ENCODE assay signal across 8 mouse cellular contexts in the genomic region with DNA sequence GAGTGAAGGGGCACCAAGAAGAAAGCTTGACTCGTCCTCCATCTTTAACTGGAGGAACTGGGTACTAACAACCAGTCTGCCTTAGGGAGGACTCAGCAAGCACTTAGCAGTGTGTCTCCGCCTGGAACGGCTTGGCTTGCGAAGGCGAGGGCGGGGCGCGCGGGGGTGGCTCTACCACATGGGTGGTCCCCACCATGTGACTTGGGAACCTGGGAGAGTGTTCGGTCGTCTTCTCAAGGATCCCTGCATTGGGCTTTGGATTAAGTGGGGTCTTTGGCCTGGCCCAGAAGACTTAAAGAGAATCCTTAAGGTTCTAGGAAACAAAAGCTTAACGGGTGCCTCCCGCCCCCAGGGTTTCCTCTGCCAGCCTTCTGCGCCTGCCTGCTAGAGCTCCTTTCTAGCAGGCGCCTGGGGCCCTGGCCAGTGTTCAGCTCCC. TPM values are rescaled to one million over a fixed set of nuclear protein-coding genes. Genes with fewer than 3 reads are reported as not detected.
DNase-seq lines count a peak whose midpoint lies in the region; ATAC-seq lines count a peak whose summit lies in the region.

No protein-coding gene starts in this region.

- intact Hi-C loops in left cerebral cortex, postnatal 14 days (cut with DNase I), result loop anchor here (5.0 kb wide), 1 partner anchor 38 kb away; no protein-coding TSS in a partner anchor

- DNase-seq in adrenal gland, adult 18-20 months (ENCODE audit: low spot score in 2 of 2), result peak; percentile 39 to 49
- peak; percentile 86 to 89 for DNase-seq in cerebellum, postnatal 10 days
- peak; percentile 50 to 84 for DNase-seq in frontal cortex, adult 2 months (ENCODE audit: extremely low spot score in 1 of 2, low spot score in 1 of 2)
- peak; percentile 71 for DNase-seq in heart, postnatal 4 days
- DNase-seq in left cerebral cortex, postnatal 14 days (ENCODE audit: low spot score in 2 of 2), result peak; percentile 69 to 76
- peak; percentile 76 for DNase-seq in right cerebral cortex, postnatal 25 days
- DNase-seq in spleen, postnatal 14 days (ENCODE audit: low spot score in 2 of 2), result no peak

- peak; percentile 54; the same call in 1 of the 2 replicates for ATAC-seq in megakaryocyte progenitor cell, adult 5-6 weeks (replicated peaks; ENCODE audit: poor library complexity)

RNA-seq across cellular contexts. Expression of a gene that starts 16.4 kb away (rescaled TPM):
- total RNA-seq in adrenal gland, adult 18-20 months (2021), result 10 to 100 TPM; 30.8 to 47.8 TPM
- 10.2 and 10.4 TPM in 2 replicates for polyA plus RNA-seq in frontal cortex, adult 2 months (2012; rRNA removed)
- total RNA-seq in heart, postnatal 4 days (2021), result 10 to 100 TPM; 29.5 to 30.3 TPM
- total RNA-seq in left cerebral cortex, postnatal 14 days (2021), result 1 to 10 TPM; 9.8 TPM
- total RNA-seq in megakaryocyte progenitor cell, adult 5-6 weeks (2015), result 25.5 and 33.6 TPM in 2 replicates
- 16.4 and 19.9 TPM in 2 replicates for total RNA-seq in megakaryocyte progenitor cell, adult 5-6 weeks (2017)

RNA-seq across cellular contexts. Expression of a gene that starts 24.9 kb away (rescaled TPM):
- total RNA-seq in adrenal gland, adult 18-20 months (2021), result 1 to 10 TPM; 2.5 to 4.0 TPM
- 26.6 and 28.7 TPM in 2 replicates for polyA plus RNA-seq in frontal cortex, adult 2 months (2012; rRNA removed)
- 1 to 10 TPM in 1 of 2 experiments, under 1 TPM in 1; 0.93 to 1.4 TPM for total RNA-seq in heart, postnatal 4 days (2021)
- total RNA-seq in left cerebral cortex, postnatal 14 days (2021), result 10 to 100 TPM; 27.6 to 30.0 TPM
- 4.6 and 5.4 TPM in 2 replicates for total RNA-seq in megakaryocyte progenitor cell, adult 5-6 weeks (2015)
- 3.7 and 5.8 TPM in 2 replicates for total RNA-seq in megakaryocyte progenitor cell, adult 5-6 weeks (2017)

RNA-seq across cellular contexts. Expression of a gene that starts 48.9 kb away (rescaled TPM):
- total RNA-seq in adrenal gland, adult 18-20 months (2021), result 100 to 1,000 TPM; 124 to 260 TPM
- 117 and 118 TPM in 2 replicates for polyA plus RNA-seq in frontal cortex, adult 2 months (2012; rRNA removed)
- 10 to 100 TPM; 13.8 to 17.1 TPM for total RNA-seq in heart, postnatal 4 days (2021)
- 100 to 1,000 TPM in 1 of 2 experiments, 10 to 100 TPM in 1; 97.1 to 103 TPM for total RNA-seq in left cerebral cortex, postnatal 14 days (2021)
- total RNA-seq in megakaryocyte progenitor cell, adult 5-6 weeks (2015), result 10.2 and 19.1 TPM in 2 replicates
- 14.0 and 38.9 TPM in 2 replicates for total RNA-seq in megakaryocyte progenitor cell, adult 5-6 weeks (2017)

Comparison
In these comparisons a context has a peak if more than half of its experiments do, and no peak if none do; other contexts are left out.
1. DNase-seq: peak in adrenal gland, adult 18-20 months (2 of 2), cerebellum, postnatal 10 days (2 of 2), frontal cortex, adult 2 months (2 of 2), heart, postnatal 4 days (single experiment), left cerebral cortex, postnatal 14 days (2 of 2) and right cerebral cortex, postnatal 25 days (single experiment); none in spleen, postnatal 14 days (0 of 2).
2. RNA of a gene that starts 24.9 kb away (total RNA-seq): 27.6 to 30.0 TPM in left cerebral cortex, postnatal 14 days; 3.7 to 5.8 TPM in megakaryocyte progenitor cell, adult 5-6 weeks, 2.5 to 4.0 TPM in adrenal gland, adult 18-20 months and 0.93 to 1.4 TPM in heart, postnatal 4 days; every median in the first group is over 4 times any median in the second.